Mouse (Mus musculus) testis, adult 2 months (tissue): ENCODE measurements around the gene Mad1l1. TPM values are rescaled to one million over a fixed set of nuclear protein-coding genes. Genes with fewer than 3 reads are reported as not detected.

ENCODE experiments used
- H3K27ac ChIP-seq: fragments of 200-500 bp; 2 replicates; pipeline ENCODE4 v1.5.1; 2012; ENCODE audit warnings: low read depth, low read length; ENCODE audit not compliant: control insufficient read depth, insufficient read depth
- H3K27me3 ChIP-seq: fragments of 200-500 bp; 2 replicates; pipeline ENCODE4 v1.6.1; 2012; ENCODE audit warnings: mild to moderate bottlenecking, low read length, moderate library complexity; ENCODE audit not compliant: control insufficient read depth, insufficient read depth
- H3K36me3 ChIP-seq: fragments of 200-500 bp; 2 replicates; pipeline ENCODE4 v1.6.1; 2012; ENCODE audit warnings: mild to moderate bottlenecking, low read length; ENCODE audit not compliant: control insufficient read depth, insufficient read depth
- H3K4me1 ChIP-seq: fragments of 200-500 bp; 2 replicates; pipeline ENCODE4 v1.6.1; 2012; ENCODE audit warnings: low read length; ENCODE audit not compliant: control insufficient read depth, insufficient read depth
- H3K4me3 ChIP-seq: fragments of 200-500 bp; 2 replicates; pipeline ENCODE4 v1.5.1; 2012; ENCODE audit warnings: low read depth, mild to moderate bottlenecking, low read length, moderate library complexity, mixed read lengths; ENCODE audit not compliant: control insufficient read depth
- CTCF ChIP-seq: fragments of 200-500 bp; IDR thresholded peaks from 2 replicates; pipeline ENCODE4 v1.5.1; 2012; ENCODE audit warnings: low read depth, mild to moderate bottlenecking, inconsistent platforms, low read length, moderate library complexity; ENCODE audit not compliant: control insufficient read depth, insufficient read depth, insufficient replicate concordance
- POLR2A ChIP-seq: fragments of 200-500 bp; IDR thresholded peaks from 2 replicates; pipeline ENCODE4 v1.6.1; 2012; ENCODE audit warnings: low read depth, mild to moderate bottlenecking, inconsistent platforms, low read length, moderate library complexity; ENCODE audit not compliant: control insufficient read depth
- polyA plus RNA-seq: library from polyadenylated mRNA; depleted of rRNA; stranded (reverse); fragments of >200 nt; gene quantifications from 2 replicates; pipeline ENCODE4 v1.2.3, GENCODE M21; 2012

The Mad1l1 gene
- polyA plus RNA-seq, 1 experiment = 16.7 TPM

- Histone ChIP-seq H3K4me3 (no peak overlapping the region), H3K27ac (no peak overlapping the region), H3K36me3 (no peaks in the 10 kb centered on the region), H3K4me1 (no peaks in the 10 kb centered on the region; the same call in 1 of the 2 replicates), H3K27me3 (no peaks in the 10 kb centered on the region)
- TF ChIP-seq CTCF = no peak
- no peak for TF ChIP-seq POLR2A
Measured at GRCm38 (mm10) chr5:140022861-140023260, 298.5 kb downstream of the Mad1l1 start.

- TF ChIP-seq POLR2A (no peak), CTCF (no peak)
- H3K27me3 ChIP-seq = no peaks in the 10 kb centered on the region
- no peaks in the 10 kb centered on the region; the same call in 1 of the 2 replicates for H3K4me1 ChIP-seq
- H3K27ac ChIP-seq = no peak overlapping the region
- no peaks in the 10 kb centered on the region for H3K36me3 ChIP-seq
- H3K4me3 ChIP-seq = no peak overlapping the region
Measured at GRCm38 (mm10) chr5:140021755-140022154, 299.6 kb downstream of the Mad1l1 start.

GRCm38 (mm10) chr5:140019616-140020015 lies 301.7 kb downstream of the Mad1l1 start:
- Histone ChIP-seq H3K36me3 (no peaks in the 10 kb centered on the region), H3K4me1 (no peaks in the 10 kb centered on the region; the same call in 1 of the 2 replicates), H3K4me3 (no peak overlapping the region), H3K27me3 (no peaks in the 10 kb centered on the region), H3K27ac (no peak overlapping the region)
- TF ChIP-seq POLR2A (no peak), CTCF (no peak)

GRCm38 (mm10) chr5:140018780-140019179 lies 302.6 kb downstream of the Mad1l1 start:
- no peak overlapping the region for H3K27ac ChIP-seq
- no peaks in the 10 kb centered on the region for H3K27me3 ChIP-seq
- TF ChIP-seq CTCF (no peak), POLR2A (no peak)
- no peak overlapping the region for H3K4me3 ChIP-seq
- no peaks in the 10 kb centered on the region; the same call in 1 of the 2 replicates for H3K4me1 ChIP-seq
- H3K36me3 ChIP-seq = no peaks in the 10 kb centered on the region

GRCm38 (mm10) chr5:140016896-140017295 lies 304.5 kb downstream of the Mad1l1 start:
- no peaks in the 10 kb centered on the region for H3K36me3 ChIP-seq
- H3K4me3 ChIP-seq = no peak overlapping the region
- H3K27me3 ChIP-seq = no peaks in the 10 kb centered on the region
- TF ChIP-seq CTCF = no peak
- no peak for TF ChIP-seq POLR2A
- H3K27ac ChIP-seq = no peak overlapping the region
- no peaks in the 10 kb centered on the region for H3K4me1 ChIP-seq

GRCm38 (mm10) chr5:140013652-140014051 lies 307.7 kb downstream of the Mad1l1 start:
- no peaks in the 10 kb centered on the region for H3K4me1 ChIP-seq
- no peaks in the 10 kb centered on the region for H3K36me3 ChIP-seq
- no peaks in the 10 kb centered on the region for H3K27me3 ChIP-seq
- TF ChIP-seq POLR2A (no peak), CTCF (no peak)
- H3K27ac ChIP-seq = no peak overlapping the region
- no peak overlapping the region for H3K4me3 ChIP-seq

- no peaks in the 10 kb centered on the region for H3K27me3 ChIP-seq
- H3K36me3 ChIP-seq = no peaks in the 10 kb centered on the region
- H3K4me1 ChIP-seq = no peaks in the 10 kb centered on the region
- TF ChIP-seq CTCF (no peak), POLR2A (no peak)
- no peak overlapping the region for H3K4me3 ChIP-seq
- no peak overlapping the region for H3K27ac ChIP-seq
Measured at GRCm38 (mm10) chr5:140012286-140012967, 308.9 kb downstream of the Mad1l1 start.

GRCm38 (mm10) chr5:140010405-140010804 lies 310.9 kb downstream of the Mad1l1 start:
- Histone ChIP-seq H3K4me3 (no peak overlapping the region), H3K27me3 (no peaks in the 10 kb centered on the region), H3K4me1 (no peaks in the 10 kb centered on the region), H3K36me3 (no peaks in the 10 kb centered on the region), H3K27ac (no peak overlapping the region)
- TF ChIP-seq POLR2A = no peak
- TF ChIP-seq CTCF = no peak
